Mouse (Mus musculus) testis, adult 2 months (tissue): ENCODE measurements around the gene Arl15.

Experiments used
- CTCF ChIP-seq: fragments of 200-500 bp; IDR thresholded peaks from 2 replicates; pipeline ENCODE4 v1.5.1; 2012; ENCODE audit warnings: low read depth, mild to moderate bottlenecking, inconsistent platforms, low read length, moderate library complexity; ENCODE audit not compliant: control insufficient read depth, insufficient read depth, insufficient replicate concordance
- POLR2A ChIP-seq: fragments of 200-500 bp; IDR thresholded peaks from 2 replicates; pipeline ENCODE4 v1.6.1; 2012; ENCODE audit warnings: low read depth, mild to moderate bottlenecking, inconsistent platforms, low read length, moderate library complexity; ENCODE audit not compliant: control insufficient read depth

DNA sequence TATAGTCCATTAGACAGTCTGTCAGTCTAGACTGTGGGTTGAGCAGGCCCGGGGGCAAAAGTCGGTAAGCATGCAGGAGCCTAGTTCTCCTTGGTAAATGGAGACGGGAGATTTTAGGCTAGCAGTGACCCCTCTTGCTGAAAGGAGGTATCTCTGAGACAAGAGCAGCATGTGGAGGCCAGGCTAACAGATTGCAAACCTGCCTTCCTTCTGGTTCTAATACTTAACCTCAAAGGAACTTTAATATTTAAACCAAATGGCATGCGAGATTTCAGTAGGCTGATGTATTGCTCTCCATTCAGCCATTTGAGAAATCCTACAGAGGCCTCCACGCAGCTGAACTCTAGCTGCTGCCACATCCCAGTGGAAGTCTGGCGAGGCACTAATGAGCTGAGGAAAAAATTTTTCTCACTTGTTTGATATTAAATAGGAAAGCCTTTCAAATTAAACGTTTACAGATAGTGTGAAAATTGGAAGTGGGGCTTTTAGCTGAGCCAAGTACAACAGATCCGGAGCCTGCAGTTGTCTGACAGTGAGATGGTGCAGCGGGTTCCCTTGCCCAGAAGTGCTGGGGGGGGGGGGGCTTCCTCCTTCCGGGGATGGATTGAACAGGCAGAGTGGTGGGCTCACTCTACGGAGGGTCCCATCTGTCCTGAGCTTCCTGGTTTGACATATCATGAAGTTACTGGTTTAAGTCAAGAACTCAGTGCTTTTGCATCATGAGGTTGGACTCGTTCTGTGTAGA is 372.3 kb downstream of the Arl15 start:
- TF ChIP-seq CTCF (no peak), POLR2A (no peak)
